Mouse (Mus musculus): ENCODE measurements at regions not wholly inside any gene's neighbourhood (a gene's known extent, or its start where the extent isn't known, plus 50 kb on each side); places are given as distances from the start of the nearest gene placed in this dataset.

DNA sequence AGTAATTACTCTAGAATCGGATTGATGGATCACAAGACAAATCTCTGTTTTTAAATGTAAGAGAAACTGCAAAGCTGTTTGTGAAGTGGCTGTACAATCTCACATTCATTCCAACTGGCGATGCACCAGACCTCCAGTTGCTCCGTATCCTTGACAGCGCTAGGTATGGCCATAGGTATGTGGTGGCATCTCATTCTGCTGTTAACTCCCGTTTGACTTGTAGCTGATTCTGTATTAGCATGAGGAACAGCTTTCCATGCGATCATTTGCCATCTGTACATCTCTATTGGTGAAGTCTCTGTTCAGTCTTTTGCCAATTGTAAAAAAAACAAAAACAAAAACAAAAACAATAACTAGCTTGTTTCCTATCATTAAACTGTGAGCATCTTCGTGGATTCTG, 182.0 kb downstream of the Enc1 start:
- no peak overlapping the region for H3K9ac ChIP-seq
- 82% methylated on average over 7 of the region's 7 CpGs for WGBS
- H3K27ac ChIP-seq: no peak overlapping the region
- no peak overlapping the region for H3K4me3 ChIP-seq
- no peaks in the 10 kb centered on the region for H3K27me3 ChIP-seq
- no peak overlapping the region for H3K4me2 ChIP-seq
- ATAC-seq (ENCODE audit: insufficient number of reproducible peaks, low FRiP score, low TSS enrichment, low read depth): no peak
- H3K4me1 ChIP-seq: peaks cover 19% of the 10 kb centered on the region
- H3K36me3 ChIP-seq: no peaks in the 10 kb centered on the region
- H3K9me3 ChIP-seq: no peaks in the 10 kb centered on the region

DNA sequence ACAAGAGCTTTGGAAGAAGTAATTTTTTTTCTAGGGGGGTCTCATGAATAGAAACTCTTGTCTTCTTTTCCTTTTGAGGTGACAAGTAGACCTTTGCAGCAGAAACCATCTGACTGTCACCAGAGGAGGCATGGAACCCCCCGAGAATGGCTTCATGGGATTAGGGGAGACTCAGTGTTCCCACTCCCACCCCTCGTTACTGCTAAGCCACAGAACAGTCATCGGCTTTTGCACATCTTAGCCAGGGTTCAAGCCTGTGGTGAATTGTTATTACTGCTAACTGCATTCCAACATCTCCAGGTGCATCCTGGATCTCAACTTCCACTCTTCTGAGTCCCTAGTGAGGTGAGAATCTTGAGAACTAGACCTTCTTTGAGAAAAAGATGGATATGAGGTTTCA, 180.9 kb downstream of the Enc1 start:
- ATAC-seq (ENCODE audit: insufficient number of reproducible peaks, low FRiP score, low TSS enrichment, low read depth): no peak
- no peak overlapping the region for H3K4me2 ChIP-seq
- WGBS: 71% methylated on average over 3 of the region's 3 CpGs

DNA sequence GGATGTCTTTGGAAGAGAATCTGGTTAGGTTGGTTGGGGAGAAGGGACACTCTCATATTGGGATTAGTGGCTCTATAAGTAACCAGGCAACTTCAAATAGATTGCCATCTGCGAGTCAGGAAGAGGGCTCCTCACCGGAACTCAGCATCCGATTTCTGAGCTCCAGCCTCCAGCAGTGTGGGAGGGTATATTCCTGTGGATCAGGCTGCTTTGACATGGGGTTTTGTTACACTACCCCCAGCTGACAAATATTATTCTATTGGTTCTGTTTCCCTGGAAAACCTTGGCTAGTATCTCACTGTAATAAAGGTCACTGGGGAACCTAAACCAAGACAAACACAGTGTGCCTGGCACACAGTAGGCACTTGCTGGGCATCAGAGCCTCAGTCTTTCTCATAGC, 179.9 kb downstream of the Enc1 start:
- Histone ChIP-seq H3K9me3 (no peaks in the 10 kb centered on the region), H3K36me3 (no peaks in the 10 kb centered on the region), H3K4me2 (no peak overlapping the region), H3K4me1 (peaks cover 21% of the 10 kb centered on the region), H3K9ac (no peak overlapping the region), H3K4me3 (no peak overlapping the region), H3K27ac (no peak overlapping the region), H3K27me3 (no peaks in the 10 kb centered on the region)
- 55% methylated on average over 3 of the region's 3 CpGs for WGBS
- ATAC-seq (ENCODE audit: insufficient number of reproducible peaks, low FRiP score, low TSS enrichment, low read depth): no peak

More for the DNA sequence above, 180.9 kb downstream of the Enc1 start:
- Histone ChIP-seq H3K4me1 (peaks cover 21% of the 10 kb centered on the region), H3K27me3 (no peaks in the 10 kb centered on the region), H3K9ac (no peak overlapping the region), H3K4me3 (no peak overlapping the region), H3K9me3 (no peaks in the 10 kb centered on the region), H3K27ac (no peak overlapping the region), H3K36me3 (no peaks in the 10 kb centered on the region)

DNA sequence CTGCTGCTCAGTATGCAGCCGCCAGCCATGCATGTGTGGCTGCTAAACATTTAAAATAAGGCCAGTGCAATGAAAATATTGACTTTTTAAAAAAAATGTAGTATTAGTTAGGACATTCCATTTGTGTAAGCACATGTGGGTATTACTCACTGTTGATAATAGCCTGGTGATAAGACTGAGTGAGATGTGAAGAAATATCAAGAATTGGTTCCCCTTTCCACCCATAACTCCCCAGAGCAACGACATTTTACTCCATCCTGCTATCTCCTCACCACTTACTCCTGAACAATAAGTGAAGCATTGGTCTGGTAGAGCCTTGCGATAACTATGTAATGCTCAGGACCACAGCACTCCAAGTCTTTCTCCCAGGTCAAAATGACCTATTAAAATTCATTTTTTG, 178.2 kb downstream of the Enc1 start:
- no peaks in the 10 kb centered on the region for H3K36me3 ChIP-seq
- peaks cover 17% of the 10 kb centered on the region; the same call in 1 of the 2 replicates for H3K4me1 ChIP-seq
- no peak overlapping the region for H3K4me2 ChIP-seq
- ATAC-seq (ENCODE audit: insufficient number of reproducible peaks, low FRiP score, low TSS enrichment, low read depth): no peak
- no peak overlapping the region for H3K27ac ChIP-seq
- no peak overlapping the region for H3K9ac ChIP-seq
- no peaks in the 10 kb centered on the region for H3K9me3 ChIP-seq
- 87% methylated on average over 3 of the region's 3 CpGs for WGBS
- no peaks in the 10 kb centered on the region for H3K27me3 ChIP-seq
- no peak overlapping the region for H3K4me3 ChIP-seq

DNA sequence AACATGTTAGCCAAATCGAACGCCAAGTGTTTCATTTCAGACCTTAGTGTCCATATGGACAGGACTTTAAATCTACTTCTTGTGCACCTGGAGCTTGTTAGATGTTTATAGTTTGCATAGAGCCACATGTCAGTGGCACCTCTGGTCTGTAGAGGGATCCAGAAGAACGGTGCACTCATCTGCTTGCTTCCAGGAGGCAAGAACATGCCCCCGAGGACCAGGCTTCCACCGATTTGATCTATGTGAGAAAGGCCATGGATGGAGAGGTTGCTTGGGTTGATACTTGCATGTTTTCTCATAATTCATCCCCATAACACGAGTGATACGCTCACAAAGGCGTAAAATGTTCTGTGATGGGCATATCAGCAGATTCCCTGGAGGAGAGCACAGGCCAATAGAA, 177.8 kb downstream of the Enc1 start:
- Histone ChIP-seq H3K27me3 (no peaks in the 10 kb centered on the region), H3K4me3 (no peak overlapping the region), H3K4me1 (peaks cover 13% of the 10 kb centered on the region; the same call in 1 of the 2 replicates), H3K36me3 (no peaks in the 10 kb centered on the region), H3K9ac (no peak overlapping the region), H3K9me3 (no peaks in the 10 kb centered on the region), H3K4me2 (no peak overlapping the region), H3K27ac (no peak overlapping the region)
- no peak for ATAC-seq (ENCODE audit: insufficient number of reproducible peaks, low FRiP score, low TSS enrichment, low read depth)
- WGBS: 41% methylated on average over 8 of the region's 8 CpGs

DNA sequence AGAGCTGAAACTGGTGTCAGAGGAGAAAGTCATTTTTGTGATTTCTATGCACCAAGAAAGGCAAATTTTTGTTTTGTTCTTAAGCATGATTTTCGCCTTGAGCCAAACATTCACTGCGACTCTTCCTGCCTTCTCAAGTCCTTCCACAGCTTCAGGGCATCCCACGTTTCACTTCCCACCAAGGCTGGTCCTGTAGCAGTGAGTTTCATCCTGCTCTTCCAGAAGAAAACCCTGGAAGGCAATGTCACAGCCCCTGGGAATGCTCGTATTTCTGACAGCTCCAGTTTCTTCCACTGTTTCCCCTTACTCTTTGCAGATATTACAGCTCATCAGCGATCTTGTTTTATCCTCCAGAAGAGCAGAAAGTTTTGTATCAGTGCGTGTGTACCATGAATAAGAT, 177.2 kb downstream of the Enc1 start:
- no peak for ATAC-seq (ENCODE audit: insufficient number of reproducible peaks, low FRiP score, low TSS enrichment, low read depth)
- Histone ChIP-seq H3K9me3 (no peaks in the 10 kb centered on the region), H3K4me3 (no peak overlapping the region), H3K27ac (no peak overlapping the region), H3K27me3 (no peaks in the 10 kb centered on the region), H3K36me3 (no peaks in the 10 kb centered on the region), H3K4me1 (peaks cover 9% of the 10 kb centered on the region; the same call in 1 of the 2 replicates), H3K9ac (no peak overlapping the region), H3K4me2 (no peak overlapping the region)
- 51% methylated on average over 6 of the region's 6 CpGs for WGBS

DNA sequence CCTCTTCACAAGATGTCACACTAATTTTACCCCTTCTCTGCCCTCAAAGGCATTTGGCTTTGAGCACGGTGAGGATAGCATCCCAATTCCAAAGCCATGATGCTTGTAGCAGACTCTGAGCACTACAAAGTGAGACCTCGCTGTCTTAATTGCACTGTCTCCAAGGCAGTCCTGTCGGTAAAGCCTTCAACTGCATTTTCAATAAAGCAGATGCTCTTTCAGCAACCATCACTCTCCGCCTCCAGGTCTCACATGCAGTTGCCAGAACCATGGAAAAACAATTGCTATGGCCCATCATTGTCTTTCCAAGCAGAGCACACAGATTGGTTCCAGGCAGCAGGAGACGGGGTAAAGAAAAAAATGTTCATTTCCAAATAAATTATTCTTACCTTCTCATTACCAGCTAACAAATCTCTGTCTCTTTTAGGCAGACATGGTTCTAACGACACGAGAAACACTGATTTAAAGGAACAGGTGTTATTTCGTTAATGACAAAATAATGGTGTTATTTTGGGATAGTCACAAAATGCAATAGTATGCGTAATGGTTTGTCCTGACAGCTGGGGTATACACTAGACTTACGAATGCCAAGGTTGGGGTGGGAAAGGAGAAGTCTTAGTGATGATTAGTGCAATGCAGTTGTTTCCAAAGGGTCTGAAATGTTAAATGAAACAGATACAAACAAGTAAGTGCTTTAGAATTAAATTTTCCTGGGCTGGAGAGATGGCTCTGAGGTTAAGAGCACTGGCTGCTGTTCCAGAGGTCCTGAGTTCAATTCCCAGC, 175.2 kb downstream of the Enc1 start:
- Histone ChIP-seq H3K9me3 (no peaks in the 10 kb centered on the region), H3K36me3 (no peaks in the 10 kb centered on the region), H3K9ac (no peak overlapping the region), H3K4me2 (no peak overlapping the region), H3K4me1 (peaks cover 14% of the 10 kb centered on the region; the same call in 1 of the 2 replicates), H3K27ac (no peak overlapping the region), H3K27me3 (no peaks in the 10 kb centered on the region), H3K4me3 (no peak overlapping the region)
- WGBS: 51% methylated on average over 10 of the region's 10 CpGs
- 0 out of 2 replicates have a peak, but pooled peaks have one; percentile 44 for ATAC-seq (ENCODE audit: insufficient number of reproducible peaks, low FRiP score, low TSS enrichment, low read depth)

DNA sequence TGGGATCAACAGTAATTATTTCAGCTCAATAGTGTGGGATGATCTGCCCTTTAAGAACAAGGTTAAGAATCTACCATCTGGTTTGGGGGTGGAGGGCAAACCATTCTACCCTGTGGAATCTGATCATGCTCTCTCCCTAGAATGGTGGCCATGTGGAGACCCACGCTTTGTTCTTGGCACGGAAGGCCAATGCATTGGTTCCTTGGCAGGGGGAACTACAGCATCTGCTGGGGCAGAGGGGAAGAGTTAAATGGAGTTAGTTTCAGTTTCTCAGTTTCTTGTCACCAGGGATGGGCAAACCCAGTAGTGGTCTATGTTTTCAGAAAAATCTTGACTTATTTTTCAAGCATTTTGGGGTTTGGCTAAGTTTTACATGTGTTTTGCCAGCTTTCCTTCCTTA, 174.5 kb downstream of the Enc1 start:
- no peaks in the 10 kb centered on the region for H3K27me3 ChIP-seq
- H3K9ac ChIP-seq: no peak overlapping the region
- no peak overlapping the region; the same call in 1 of the 2 replicates for H3K27ac ChIP-seq
- H3K4me2 ChIP-seq: no peak overlapping the region
- ATAC-seq (ENCODE audit: insufficient number of reproducible peaks, low FRiP score, low TSS enrichment, low read depth): no peak
- 50% methylated on average over 2 of the region's 2 CpGs for WGBS
- no peak overlapping the region for H3K4me3 ChIP-seq
- H3K9me3 ChIP-seq: no peaks in the 10 kb centered on the region
- H3K36me3 ChIP-seq: no peaks in the 10 kb centered on the region
- peaks cover 20% of the 10 kb centered on the region for H3K4me1 ChIP-seq

DNA sequence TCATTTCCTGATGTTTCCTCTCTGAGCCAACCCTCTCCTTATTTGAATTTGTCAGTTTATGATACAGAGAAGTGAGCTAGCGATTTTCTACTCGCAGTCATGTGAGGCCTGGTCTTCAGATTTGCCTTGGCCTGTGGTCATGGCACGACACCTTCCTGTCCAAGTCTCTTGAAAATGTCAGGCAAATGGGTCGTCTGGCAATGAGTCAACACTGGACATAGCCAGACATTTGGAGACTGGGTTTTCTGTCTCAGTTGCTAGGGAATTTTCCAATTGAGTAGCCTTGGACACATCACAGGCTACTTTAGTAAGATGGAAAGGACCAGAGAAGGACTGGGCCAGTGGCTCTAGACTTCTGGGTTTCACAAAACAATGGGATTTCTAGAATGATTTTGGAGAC, 171.2 kb downstream of the Enc1 start:
- H3K4me1 ChIP-seq: peaks cover 28% of the 10 kb centered on the region

DNA sequence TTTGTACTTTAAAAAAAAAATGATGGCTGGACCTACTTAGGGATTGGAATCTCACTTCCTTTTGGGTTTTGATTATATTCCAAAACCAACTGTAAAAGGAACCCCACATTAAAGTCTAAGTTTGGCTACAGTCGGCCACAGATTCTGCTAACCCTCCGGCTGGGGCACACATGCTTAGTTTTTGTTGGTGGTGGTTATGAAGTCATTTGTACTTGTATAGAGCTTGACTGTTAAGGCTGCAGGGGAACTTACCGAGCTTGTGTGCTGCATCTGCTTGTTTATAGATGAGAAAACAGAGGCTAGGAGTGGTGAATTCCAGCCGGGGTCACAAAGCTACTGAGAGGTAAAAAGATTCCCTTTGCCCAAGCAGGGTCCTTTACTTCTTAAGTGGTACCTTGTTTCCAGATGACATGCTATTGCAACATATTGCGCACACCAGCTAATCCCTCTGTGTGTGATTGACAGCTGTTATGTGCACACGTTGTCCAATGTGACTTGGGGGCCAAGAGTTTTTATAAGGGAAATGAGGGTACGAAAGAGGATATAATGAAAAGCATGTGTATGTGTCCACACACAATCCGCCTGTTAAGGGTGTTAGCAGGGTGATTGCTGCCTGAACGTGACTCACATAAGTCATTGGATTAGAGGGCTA, 169.8 kb downstream of the Enc1 start:
- 21% methylated on average over 9 of the region's 9 CpGs for WGBS
- no peak for ATAC-seq (ENCODE audit: insufficient number of reproducible peaks, low FRiP score, low TSS enrichment, low read depth)

More for the DNA sequence above, 171.2 kb downstream of the Enc1 start:
- Histone ChIP-seq H3K9ac (no peak overlapping the region), H3K27ac (no peak overlapping the region), H3K4me3 (no peak overlapping the region), H3K9me3 (no peaks in the 10 kb centered on the region), H3K36me3 (no peaks in the 10 kb centered on the region), H3K4me2 (no peak overlapping the region), H3K27me3 (no peaks in the 10 kb centered on the region)
- 53% methylated on average over 4 of the region's 4 CpGs for WGBS
- ATAC-seq (ENCODE audit: insufficient number of reproducible peaks, low FRiP score, low TSS enrichment, low read depth): no peak

DNA sequence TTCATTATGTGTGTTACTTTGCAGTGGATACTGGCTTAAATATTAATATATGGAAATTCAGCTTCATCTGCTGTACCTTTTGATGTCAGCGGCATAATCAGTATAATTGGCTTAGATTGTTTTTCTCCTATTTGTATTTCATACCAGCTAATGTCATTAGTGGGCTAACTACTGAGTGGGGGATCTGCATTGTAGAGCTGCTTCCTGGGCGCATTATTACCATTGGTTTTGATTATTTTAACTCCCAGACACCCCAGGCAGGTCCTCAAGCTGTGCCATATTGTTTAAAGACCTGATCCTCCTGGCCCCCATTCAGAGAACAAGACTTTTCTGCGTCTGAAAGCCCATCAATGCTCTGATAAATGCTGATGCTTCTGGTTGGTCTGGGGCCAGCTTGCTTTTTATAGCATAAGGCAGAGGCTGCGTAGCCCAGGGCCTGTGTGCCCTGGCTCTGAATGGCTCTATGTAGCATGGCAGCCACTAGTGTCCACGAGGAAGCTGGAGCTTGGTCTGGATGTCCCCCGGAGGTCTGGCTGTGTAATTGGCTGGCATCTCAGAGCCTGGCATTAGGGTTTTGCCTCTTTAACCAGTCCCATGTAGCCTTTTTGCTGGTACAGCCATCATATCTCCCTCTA, 169.1 kb downstream of the Enc1 start:
- 0 out of 2 replicates have a peak, but pooled peaks have one; percentile 52 for ATAC-seq (ENCODE audit: insufficient number of reproducible peaks, low FRiP score, low TSS enrichment, low read depth)

More for the DNA sequence above, 169.8 kb downstream of the Enc1 start:
- Histone ChIP-seq H3K4me1 (peaks cover 28% of the 10 kb centered on the region), H3K9me3 (no peaks in the 10 kb centered on the region), H3K4me2 (no peak overlapping the region), H3K27ac (peak overlapping the region; percentile 57; the same call in 1 of the 2 replicates), H3K36me3 (no peaks in the 10 kb centered on the region), H3K9ac (no peak overlapping the region), H3K4me3 (no peak overlapping the region), H3K27me3 (no peaks in the 10 kb centered on the region)

DNA sequence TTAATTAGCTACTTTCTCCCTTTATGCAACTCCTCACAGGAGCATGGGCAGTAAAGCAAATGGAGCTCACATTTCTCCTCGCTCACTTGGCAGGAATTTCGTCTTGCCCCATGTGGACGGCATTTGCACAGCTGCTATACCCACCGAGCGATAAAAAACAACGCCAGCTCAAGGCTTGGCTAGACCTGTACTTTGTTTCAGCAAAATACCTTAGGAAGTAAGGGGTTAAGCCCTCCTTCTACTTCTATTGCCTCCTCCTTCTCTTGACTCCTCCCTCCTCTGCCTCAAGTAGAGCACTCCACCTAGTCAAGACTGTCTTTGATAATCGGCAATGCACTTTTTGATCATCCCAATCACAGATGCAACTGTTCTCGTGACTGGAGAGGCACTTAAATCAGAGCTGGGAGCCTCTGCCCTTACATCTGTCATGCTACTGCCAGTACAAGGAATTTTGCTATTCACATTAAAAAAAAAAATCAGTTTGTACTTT, 168.4 kb downstream of the Enc1 start:
- H3K27ac ChIP-seq: no peak overlapping the region
- H3K4me1 ChIP-seq: peaks cover 28% of the 10 kb centered on the region
- H3K4me3 ChIP-seq: no peak overlapping the region
- H3K9me3 ChIP-seq: no peaks in the 10 kb centered on the region
- no peak for ATAC-seq (ENCODE audit: insufficient number of reproducible peaks, low FRiP score, low TSS enrichment, low read depth)
- no peak overlapping the region for H3K9ac ChIP-seq
- H3K27me3 ChIP-seq: no peaks in the 10 kb centered on the region
- H3K4me2 ChIP-seq: no peak overlapping the region
- no peaks in the 10 kb centered on the region for H3K36me3 ChIP-seq
- 28% methylated on average over 8 of the region's 8 CpGs for WGBS

More for the DNA sequence above, 169.1 kb downstream of the Enc1 start:
- 50% methylated on average over 6 of the region's 6 CpGs for WGBS
- no peak overlapping the region for H3K4me3 ChIP-seq
- H3K27me3 ChIP-seq: no peaks in the 10 kb centered on the region
- H3K9ac ChIP-seq: no peak overlapping the region
- peaks cover 28% of the 10 kb centered on the region for H3K4me1 ChIP-seq
- no peaks in the 10 kb centered on the region for H3K36me3 ChIP-seq
- H3K9me3 ChIP-seq: no peaks in the 10 kb centered on the region
- H3K27ac ChIP-seq: peak overlapping the region; percentile 57
- H3K4me2 ChIP-seq: no peak overlapping the region

Measured in limb, embryonic 15.5 days (tissue).